Mouse (Mus musculus) small intestine, adult 2 months (tissue): ENCODE results near the gene Plxnc1.

ENCODE experiments used
- CTCF ChIP-seq: fragments of 200-500 bp; IDR thresholded peaks from 2 replicates; pipeline ENCODE4 v1.5.1; 2012; ENCODE audit warnings: low read depth, mild to moderate bottlenecking, control low read depth, inconsistent platforms, low read length, moderate library complexity, mixed read lengths; ENCODE audit not compliant: insufficient replicate concordance, insufficient read length; ENCODE audit errors: extremely low read depth
- POLR2A ChIP-seq: fragments of 200-500 bp; IDR thresholded peaks from 2 replicates; pipeline ENCODE4 v1.6.1; 2012; ENCODE audit warnings: low read depth, mild to moderate bottlenecking, control low read depth, inconsistent platforms, low read length, moderate library complexity

DNA sequence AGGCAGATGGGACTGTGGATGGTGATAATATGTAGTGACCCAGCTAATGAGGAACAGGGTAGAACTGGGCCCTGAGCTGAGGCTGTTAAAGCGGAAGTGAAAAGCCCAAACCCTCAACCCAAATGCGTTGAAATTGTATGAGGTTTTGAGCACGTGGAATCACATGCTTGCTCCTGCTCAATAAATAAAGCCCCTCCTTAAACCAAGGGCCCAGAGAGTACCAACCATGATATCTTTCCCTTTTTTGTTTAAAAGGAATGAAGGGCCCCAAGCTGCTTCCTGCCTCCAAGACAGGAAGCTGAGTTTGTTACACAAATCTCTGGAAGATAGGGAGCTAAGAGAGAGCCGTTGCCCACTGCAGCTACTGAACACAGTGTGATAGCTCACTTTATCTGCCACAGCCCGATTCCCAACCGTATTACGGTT lies 21.3 kb downstream of the Plxnc1 start:
- TF ChIP-seq CTCF (no peak), POLR2A (no peak)
